Mouse (Mus musculus): Measurements from ENCODE around the gene Acbd6. TPM values are rescaled to one million over a fixed set of nuclear protein-coding genes. Genes with fewer than 3 reads are reported as not detected.

Acbd6 gene
- polyA plus RNA-seq (2015; fragmentation: Nextera tagmentation; extraction: Ambion mirVana), result 38.5 and 45.9 TPM in 2 replicates

DNA sequence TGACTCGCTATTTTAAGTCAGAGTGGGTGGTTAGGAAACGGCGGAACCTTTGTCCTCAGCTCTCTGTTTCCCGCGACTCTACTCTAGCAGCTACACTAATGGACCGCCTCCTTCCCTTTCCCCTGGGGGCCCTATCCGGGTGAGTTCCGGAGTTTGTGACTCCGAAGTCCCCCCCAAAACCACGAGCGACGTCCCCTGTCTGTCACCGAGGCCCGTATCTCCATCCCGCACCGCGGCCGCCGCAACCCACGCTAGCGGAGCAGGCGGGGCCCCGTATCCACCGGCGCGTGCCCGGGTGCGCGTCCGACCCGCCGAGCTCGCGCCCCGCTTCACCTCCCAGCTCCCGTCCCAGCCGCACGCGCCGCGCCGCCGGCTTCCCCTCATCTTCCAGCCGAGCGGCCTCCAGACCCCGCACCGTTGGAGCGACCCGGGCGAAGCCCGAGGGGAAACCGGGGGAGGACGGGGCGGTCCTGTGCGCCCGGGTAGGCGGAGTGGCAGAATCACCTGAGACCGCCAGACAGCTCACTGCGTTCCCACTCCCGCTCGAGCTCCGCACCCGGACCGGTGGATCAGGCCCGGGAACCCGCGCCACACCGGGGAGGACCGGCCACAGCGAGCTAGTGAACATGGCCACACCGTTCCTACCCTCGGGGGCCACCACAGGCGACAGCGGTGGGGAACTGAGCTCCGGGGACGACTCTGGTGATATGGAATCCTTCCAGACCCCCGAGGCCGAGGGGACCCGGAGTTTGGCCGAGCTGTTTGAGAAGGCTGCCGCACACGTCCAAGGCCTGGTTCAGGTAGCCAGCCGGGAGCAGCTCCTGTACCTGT, at the start of gene Acbd6:
TSS of gene Acbd6 (plus strand) at position 109 of the 831 bp plus-strand sequence.
- no peaks in the 10 kb centered on the region for H3K36me3 ChIP-seq (ENCODE audit: control insufficient read depth, insufficient read depth, low read length)
- peak within 1 kb of the TSS; percentile 97 for H3K9ac ChIP-seq (ENCODE audit: low read length)
- H3K4me2 ChIP-seq (ENCODE audit: low read depth, low read length), result peak within 1 kb of the TSS; percentile 73
- H3K27me3 ChIP-seq (ENCODE audit: control insufficient read depth, insufficient read depth, low read length), result no peaks in the 10 kb centered on the region
- ATAC-seq (ENCODE audit: insufficient read depth, low FRiP score), result peak; percentile 90
- peak within 1 kb of the TSS; percentile 99 for H3K4me3 ChIP-seq (replicated peaks; ENCODE audit: low read length)
- peak within 1 kb of the TSS; percentile 64 for H3K27ac ChIP-seq (ENCODE audit: low read length)
- under 1% methylated on average over 83 of the region's 83 CpGs for WGBS
- no peaks in the 10 kb centered on the region for H3K9me3 ChIP-seq (replicated peaks; ENCODE audit: control insufficient read depth, low read length)
- H3K4me1 ChIP-seq (ENCODE audit: control insufficient read depth, insufficient read depth, low read length), result peaks cover 4% of the 10 kb centered on the region; the same call in 1 of the 2 replicates

DNA sequence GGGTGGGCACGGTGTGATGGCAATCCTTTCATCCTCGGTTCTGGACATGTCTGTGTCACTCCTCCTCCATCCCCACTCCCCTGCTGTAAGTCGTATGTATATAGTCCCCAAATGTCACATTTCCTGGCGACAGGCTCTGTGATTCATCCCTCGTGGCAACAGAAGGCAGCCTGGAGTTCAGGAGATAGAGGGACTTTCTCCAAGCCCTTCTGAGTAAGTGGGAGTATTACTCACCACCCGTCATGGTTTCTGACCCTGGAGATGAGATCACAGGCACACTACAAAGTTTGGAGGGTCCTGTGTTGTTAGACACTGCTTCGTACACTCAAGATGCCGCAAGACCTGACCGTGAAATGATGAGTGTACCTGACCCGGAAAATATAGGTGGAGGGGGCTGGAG, 47.7 kb upstream of the Acbd6 start:
- ATAC-seq (ENCODE audit: insufficient read depth, low FRiP score), result no peak
- no peaks in the 10 kb centered on the region for H3K9me3 ChIP-seq (replicated peaks; ENCODE audit: control insufficient read depth, low read length)
- H3K27me3 ChIP-seq (ENCODE audit: control insufficient read depth, insufficient read depth, low read length), result no peaks in the 10 kb centered on the region
- H3K4me1 ChIP-seq (ENCODE audit: control insufficient read depth, insufficient read depth, low read length), result no peaks in the 10 kb centered on the region
- H3K4me2 ChIP-seq (ENCODE audit: low read depth, low read length), result no peak overlapping the region
- H3K4me3 ChIP-seq (replicated peaks; ENCODE audit: low read length), result no peak overlapping the region
- WGBS, result 63% methylated on average over 10 of the region's 10 CpGs
- no peak overlapping the region for H3K9ac ChIP-seq (ENCODE audit: low read length)
- H3K27ac ChIP-seq (ENCODE audit: low read length), result no peak overlapping the region
- no peaks in the 10 kb centered on the region for H3K36me3 ChIP-seq (ENCODE audit: control insufficient read depth, insufficient read depth, low read length)

- 85% methylated on average over 4 of the region's 4 CpGs for WGBS
- H3K36me3 ChIP-seq (ENCODE audit: control insufficient read depth, insufficient read depth, low read length), result no peaks in the 10 kb centered on the region
- no peak for ATAC-seq (ENCODE audit: insufficient read depth, low FRiP score)
- H3K4me2 ChIP-seq (ENCODE audit: low read depth, low read length), result no peak overlapping the region
- H3K27me3 ChIP-seq (ENCODE audit: control insufficient read depth, insufficient read depth, low read length), result no peaks in the 10 kb centered on the region
- H3K4me1 ChIP-seq (ENCODE audit: control insufficient read depth, insufficient read depth, low read length), result no peaks in the 10 kb centered on the region
- H3K9ac ChIP-seq (ENCODE audit: low read length), result no peak overlapping the region
- no peak overlapping the region for H3K27ac ChIP-seq (ENCODE audit: low read length)
- no peaks in the 10 kb centered on the region for H3K9me3 ChIP-seq (replicated peaks; ENCODE audit: control insufficient read depth, low read length)
- no peak overlapping the region for H3K4me3 ChIP-seq (replicated peaks; ENCODE audit: low read length)
Measured at GRCm38 (mm10) chr1:155515866-155516265, 42.1 kb upstream of the Acbd6 start.

- no peak overlapping the region for H3K27ac ChIP-seq (ENCODE audit: low read length)
- ATAC-seq (ENCODE audit: insufficient read depth, low FRiP score), result no peak
- no peaks in the 10 kb centered on the region for H3K36me3 ChIP-seq (ENCODE audit: control insufficient read depth, insufficient read depth, low read length)
- no peak overlapping the region for H3K9ac ChIP-seq (ENCODE audit: low read length)
- H3K4me3 ChIP-seq (replicated peaks; ENCODE audit: low read length), result no peak overlapping the region
- no peaks in the 10 kb centered on the region for H3K4me1 ChIP-seq (ENCODE audit: control insufficient read depth, insufficient read depth, low read length)
- 37% methylated on average over 7 of the region's 7 CpGs for WGBS
- H3K27me3 ChIP-seq (ENCODE audit: control insufficient read depth, insufficient read depth, low read length), result no peaks in the 10 kb centered on the region
- H3K9me3 ChIP-seq (replicated peaks; ENCODE audit: control insufficient read depth, low read length), result no peaks in the 10 kb centered on the region
- H3K4me2 ChIP-seq (ENCODE audit: low read depth, low read length), result no peak overlapping the region
Measured at GRCm38 (mm10) chr1:155516594-155516993, 41.3 kb upstream of the Acbd6 start.

DNA sequence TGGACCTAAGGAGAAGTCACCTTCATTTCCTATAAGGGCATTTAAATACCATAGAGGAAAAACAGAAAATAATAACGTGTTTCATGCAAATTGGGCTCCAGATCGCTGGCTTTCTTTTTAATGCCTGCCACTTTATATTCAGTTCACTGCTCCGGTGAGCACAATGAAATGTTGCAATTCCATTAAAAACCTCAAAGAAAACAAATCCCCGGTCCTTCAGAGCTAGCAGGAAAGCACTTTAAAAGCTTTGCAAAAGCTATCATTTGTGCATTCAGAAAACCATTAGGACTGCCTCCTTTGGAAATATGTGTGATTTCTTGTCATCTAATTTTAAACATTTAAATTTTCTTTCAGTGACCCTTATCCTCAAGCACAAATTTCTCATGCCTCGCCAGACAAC, 40.9 kb upstream of the Acbd6 start:
- no peaks in the 10 kb centered on the region for H3K36me3 ChIP-seq (ENCODE audit: control insufficient read depth, insufficient read depth, low read length)
- H3K4me1 ChIP-seq (ENCODE audit: control insufficient read depth, insufficient read depth, low read length), result no peaks in the 10 kb centered on the region
- H3K4me2 ChIP-seq (ENCODE audit: low read depth, low read length), result no peak overlapping the region
- no peak for ATAC-seq (ENCODE audit: insufficient read depth, low FRiP score)
- H3K9ac ChIP-seq (ENCODE audit: low read length), result no peak overlapping the region
- H3K27ac ChIP-seq (ENCODE audit: low read length), result no peak overlapping the region
- H3K4me3 ChIP-seq (replicated peaks; ENCODE audit: low read length), result no peak overlapping the region
- WGBS, result 57% methylated on average over 5 of the region's 5 CpGs
- no peaks in the 10 kb centered on the region for H3K9me3 ChIP-seq (replicated peaks; ENCODE audit: control insufficient read depth, low read length)
- H3K27me3 ChIP-seq (ENCODE audit: control insufficient read depth, insufficient read depth, low read length), result no peaks in the 10 kb centered on the region

GRCm38 (mm10) chr1:155520285-155520684, 37.6 kb upstream of the Acbd6 start:
- no peak for ATAC-seq (ENCODE audit: insufficient read depth, low FRiP score)
- Histone ChIP-seq H3K9me3 (replicated peaks; ENCODE audit: control insufficient read depth, low read length) (no peaks in the 10 kb centered on the region), H3K36me3 (ENCODE audit: control insufficient read depth, insufficient read depth, low read length) (no peaks in the 10 kb centered on the region), H3K27me3 (ENCODE audit: control insufficient read depth, insufficient read depth, low read length) (no peaks in the 10 kb centered on the region), H3K4me1 (ENCODE audit: control insufficient read depth, insufficient read depth, low read length) (no peaks in the 10 kb centered on the region), H3K27ac (ENCODE audit: low read length) (no peak overlapping the region), H3K4me3 (replicated peaks; ENCODE audit: low read length) (no peak overlapping the region), H3K4me2 (ENCODE audit: low read depth, low read length) (no peak overlapping the region), H3K9ac (ENCODE audit: low read length) (no peak overlapping the region)
- WGBS, result 80% methylated on average over 4 of the region's 4 CpGs

- ATAC-seq (ENCODE audit: insufficient read depth, low FRiP score), result no peak
Measured at GRCm38 (mm10) chr1:155522493-155522892, 35.4 kb upstream of the Acbd6 start.

DNA sequence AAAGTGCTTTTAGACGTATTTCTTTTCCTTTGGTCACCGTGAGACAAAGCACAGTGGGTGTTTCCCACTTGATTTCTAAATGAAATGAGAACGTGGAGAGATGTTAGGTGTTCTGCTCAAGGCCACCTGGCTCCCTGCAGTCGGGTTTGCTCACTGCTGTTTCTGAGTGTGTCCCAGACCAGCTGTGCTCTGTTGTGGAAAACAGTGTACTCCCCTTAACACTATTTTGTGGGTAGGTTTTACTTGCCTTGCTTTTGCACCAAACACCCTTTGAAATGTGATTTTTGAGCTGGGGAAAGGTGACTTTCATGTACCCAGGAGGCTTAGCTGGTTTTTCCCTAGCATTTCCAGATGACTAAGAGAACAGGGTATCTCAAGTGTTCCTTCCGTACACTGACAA, 31.7 kb upstream of the Acbd6 start:
- Histone ChIP-seq H3K4me3 (replicated peaks; ENCODE audit: low read length) (no peak overlapping the region), H3K36me3 (ENCODE audit: control insufficient read depth, insufficient read depth, low read length) (no peaks in the 10 kb centered on the region), H3K4me1 (ENCODE audit: control insufficient read depth, insufficient read depth, low read length) (peaks cover 12% of the 10 kb centered on the region; the same call in 1 of the 2 replicates), H3K9me3 (replicated peaks; ENCODE audit: control insufficient read depth, low read length) (no peaks in the 10 kb centered on the region), H3K27me3 (ENCODE audit: control insufficient read depth, insufficient read depth, low read length) (no peaks in the 10 kb centered on the region), H3K4me2 (ENCODE audit: low read depth, low read length) (no peak overlapping the region), H3K9ac (ENCODE audit: low read length) (no peak overlapping the region), H3K27ac (ENCODE audit: low read length) (no peak overlapping the region)
- ATAC-seq (ENCODE audit: insufficient read depth, low FRiP score), result no peak
- WGBS, result 60% methylated on average over 5 of the region's 5 CpGs

More at GRCm38 (mm10) chr1:155522493-155522892, 35.4 kb upstream of the Acbd6 start:
- Histone ChIP-seq H3K4me3 (replicated peaks; ENCODE audit: low read length) (no peak overlapping the region), H3K36me3 (ENCODE audit: control insufficient read depth, insufficient read depth, low read length) (no peaks in the 10 kb centered on the region), H3K4me2 (ENCODE audit: low read depth, low read length) (no peak overlapping the region), H3K9me3 (replicated peaks; ENCODE audit: control insufficient read depth, low read length) (no peaks in the 10 kb centered on the region), H3K27me3 (ENCODE audit: control insufficient read depth, insufficient read depth, low read length) (no peaks in the 10 kb centered on the region), H3K9ac (ENCODE audit: low read length) (no peak overlapping the region), H3K27ac (ENCODE audit: low read length) (no peak overlapping the region), H3K4me1 (ENCODE audit: control insufficient read depth, insufficient read depth, low read length) (0 out of 2 replicates have a peak, but pooled peaks cover 6% of the 10 kb centered on the region)
- 66% methylated on average over 4 of the region's 4 CpGs for WGBS

GRCm38 (mm10) chr1:155527027-155527786, 30.7 kb upstream of the Acbd6 start:
- Histone ChIP-seq H3K4me1 (ENCODE audit: control insufficient read depth, insufficient read depth, low read length) (peaks cover 12% of the 10 kb centered on the region; the same call in 1 of the 2 replicates), H3K9ac (ENCODE audit: low read length) (no peak overlapping the region), H3K27ac (ENCODE audit: low read length) (no peak overlapping the region), H3K4me2 (ENCODE audit: low read depth, low read length) (no peak overlapping the region), H3K36me3 (ENCODE audit: control insufficient read depth, insufficient read depth, low read length) (no peaks in the 10 kb centered on the region), H3K4me3 (replicated peaks; ENCODE audit: low read length) (no peak overlapping the region), H3K27me3 (ENCODE audit: control insufficient read depth, insufficient read depth, low read length) (no peaks in the 10 kb centered on the region), H3K9me3 (replicated peaks; ENCODE audit: control insufficient read depth, low read length) (no peaks in the 10 kb centered on the region)
- no peak for ATAC-seq (ENCODE audit: insufficient read depth, low FRiP score)
- 39% methylated on average over 12 of the region's 12 CpGs for WGBS

Measured in stomach, embryonic 16.5 days (tissue).